Mouse (Mus musculus) heart, adult 2 months (tissue): ENCODE results near the gene Gpr84.
"Not testable (repeated sequence)": the region's sequence is repeated elsewhere in the genome, so short reads cannot be mapped to it uniquely, and the experiment has no call there.

Source experiments
- CTCF ChIP-seq: fragments of 200-600 bp; IDR thresholded peaks from 2 replicates; pipeline ENCODE4 v1.8.1; 2022; ENCODE audit warnings: antibody characterized with exemption, mild to moderate bottlenecking, moderate library complexity
- EP300 ChIP-seq: fragments of 200-500 bp; IDR thresholded peaks from 2 replicates; pipeline ENCODE4 v1.6.1; 2011; ENCODE audit warnings: low read depth, low read length, control low read depth; ENCODE audit not compliant: insufficient read depth

DNA sequence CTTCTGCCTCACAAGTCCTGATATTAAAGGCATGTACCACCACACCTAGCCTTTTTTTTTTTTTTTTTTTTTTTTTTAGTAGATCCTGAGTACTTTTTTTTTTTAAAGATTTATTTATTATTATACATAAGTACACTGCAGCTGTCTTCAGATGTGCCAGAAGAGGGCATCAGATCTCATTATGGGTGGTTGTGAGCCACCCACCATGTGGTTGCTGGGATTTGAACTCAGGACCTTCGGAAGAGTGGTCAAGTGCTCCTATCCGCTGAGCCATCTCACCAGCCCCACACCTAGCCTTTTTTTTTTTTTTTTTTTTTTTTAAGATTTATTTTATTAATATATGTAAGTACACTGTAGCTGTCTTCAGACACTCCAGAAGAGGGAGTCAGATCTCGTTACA, 34.5 kb downstream of the Gpr84 start:
- not testable (repeated sequence) for TF ChIP-seq CTCF, EP300
